Mouse (Mus musculus): ENCODE data around the gene Dlgap1.

The Dlgap1 gene

GRCm38 (mm10) chr17:70779770-70780169, 810.9 kb downstream of the Dlgap1 start:
- DNase-seq = no peak

- no peak for DNase-seq
Measured at GRCm38 (mm10) chr17:70780726-70781689, 812.1 kb downstream of the Dlgap1 start.

GRCm38 (mm10) chr17:70783273-70783672, 814.4 kb downstream of the Dlgap1 start:
- no peak for DNase-seq

GRCm38 (mm10) chr17:70787366-70787765, 818.5 kb downstream of the Dlgap1 start:
- DNase-seq = no peak

GRCm38 (mm10) chr17:70790801-70791200, 821.9 kb downstream of the Dlgap1 start:
- no peak for DNase-seq

GRCm38 (mm10) chr17:70791596-70792275, 822.9 kb downstream of the Dlgap1 start:
- peak; percentile 17 for DNase-seq

- peak; percentile 10 for DNase-seq
Measured at GRCm38 (mm10) chr17:70794291-70794690, 825.4 kb downstream of the Dlgap1 start.

GRCm38 (mm10) chr17:70794722-70795121, 825.8 kb downstream of the Dlgap1 start:
- no peak for DNase-seq

- DNase-seq = no peak
Measured at GRCm38 (mm10) chr17:70795196-70795595, 826.3 kb downstream of the Dlgap1 start.

GRCm38 (mm10) chr17:70796940-70797772, 828.3 kb downstream of the Dlgap1 start:
- no peak for DNase-seq

- DNase-seq = no peak
Measured at GRCm38 (mm10) chr17:70797773-70798045, 828.8 kb downstream of the Dlgap1 start.

- no peak for DNase-seq
Measured at GRCm38 (mm10) chr17:70799266-70799665, 830.4 kb downstream of the Dlgap1 start.

GRCm38 (mm10) chr17:70802022-70802421, 833.1 kb downstream of the Dlgap1 start:
- no peak for DNase-seq

GRCm38 (mm10) chr17:70805866-70806265, 837.0 kb downstream of the Dlgap1 start:
- DNase-seq = no peak

- DNase-seq = no peak
Measured at GRCm38 (mm10) chr17:70806600-70806999, 837.7 kb downstream of the Dlgap1 start.

- no peak for DNase-seq
Measured at GRCm38 (mm10) chr17:70807885-70808284, 839.0 kb downstream of the Dlgap1 start.

- no peak for DNase-seq
Measured at GRCm38 (mm10) chr17:70808837-70809236, 840.0 kb downstream of the Dlgap1 start.

- DNase-seq = no peak
Measured at GRCm38 (mm10) chr17:70809776-70810175, 840.9 kb downstream of the Dlgap1 start.

GRCm38 (mm10) chr17:70810795-70811194, 841.9 kb downstream of the Dlgap1 start:
- no peak for DNase-seq

- no peak for DNase-seq
Measured at GRCm38 (mm10) chr17:70815001-70815400, 846.1 kb downstream of the Dlgap1 start.

- DNase-seq = no peak
Measured at GRCm38 (mm10) chr17:70817862-70818451, 849.1 kb downstream of the Dlgap1 start.

- DNase-seq = no peak
Measured at GRCm38 (mm10) chr17:70823083-70823482, 854.2 kb downstream of the Dlgap1 start.

GRCm38 (mm10) chr17:70826227-70826626, 857.4 kb downstream of the Dlgap1 start:
- no peak for DNase-seq

All from cerebellum, adult 8-10 months (tissue).